Mouse (Mus musculus): ENCODE results near the gene Celf2.

- no peak for TF ChIP-seq CTCF (IDR thresholded peaks at IDR 0.05; ENCODE audit: low read depth, low read length)
- no peak for TF ChIP-seq POLR2A (IDR thresholded peaks at IDR 0.05; ENCODE audit: borderline replicate concordance, low read depth, low read length)
Measured at GRCm38 (mm10) chr2:6743173-6743572, 766.2 kb downstream of the Celf2 start.

Measured in bone marrow macrophage, adult 2 months (primary cell).